Mouse (Mus musculus) liver, adult 2 months (tissue): ENCODE data around the gene Pdcd4.

Experiments
- CTCF ChIP-seq: fragments of 200-500 bp; IDR thresholded peaks from 2 replicates; pipeline ENCODE4 v1.5.1; 2011; ENCODE audit warnings: low read depth, low read length, control low read depth
- POLR2A ChIP-seq: fragments of 200-500 bp; IDR thresholded peaks from 2 replicates; pipeline ENCODE4 v1.6.1; 2011; ENCODE audit warnings: low read length, control low read depth; ENCODE audit not compliant: insufficient read depth; ENCODE audit errors: extremely low read depth

DNA sequence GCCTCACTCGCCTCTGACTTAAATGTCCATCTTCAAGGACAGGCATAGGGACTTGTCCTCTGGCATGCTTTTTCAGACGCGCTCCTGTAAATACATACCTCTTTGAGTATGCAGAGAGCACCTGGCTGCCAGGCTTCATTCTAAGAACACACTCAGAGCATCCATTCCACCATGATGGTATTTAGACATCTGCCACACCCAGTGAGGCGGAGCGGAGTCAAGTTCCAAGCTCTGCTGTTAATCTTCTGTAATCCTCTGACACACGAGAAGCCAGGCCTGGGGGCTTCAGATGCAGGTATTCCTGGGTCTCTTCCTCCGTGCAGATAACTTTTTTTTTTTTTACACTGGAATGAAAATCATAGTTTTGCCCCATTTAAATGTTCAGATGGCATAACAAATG, 32.4 kb upstream of the Pdcd4 start:
- TF ChIP-seq POLR2A (no peak), CTCF (no peak)
